Mouse (Mus musculus) spleen, adult 2 months (tissue): ENCODE measurements around the gene Cdon. TPM values are rescaled to one million over a fixed set of nuclear protein-coding genes. Genes with fewer than 3 reads are reported as not detected.

Experiments used
- DNase-seq, 2 experiments: peaks; one replicate each; pipeline versions ENCODE4 v3.0.0 to v3.0.0-alpha.2; 2012 to 2021; ENCODE audit warnings: low spot score in 2 of 2, low read depth in 1 of 2
- H3K27ac ChIP-seq: fragments of 200-500 bp; 2 replicates; pipeline ENCODE4 v1.5.1; 2012; ENCODE audit warnings: low read length, inconsistent platforms; ENCODE audit not compliant: insufficient read depth
- H3K27me3 ChIP-seq: fragments of 200-500 bp; 2 replicates; pipeline ENCODE4 v1.6.1; 2012; ENCODE audit warnings: mild to moderate bottlenecking, moderate library complexity, low read length, inconsistent platforms; ENCODE audit not compliant: control insufficient read depth, insufficient read depth
- H3K36me3 ChIP-seq: fragments of 200-500 bp; 2 replicates; pipeline ENCODE4 v1.6.1; 2012; ENCODE audit warnings: mild to moderate bottlenecking, low read length, inconsistent platforms; ENCODE audit not compliant: control insufficient read depth, insufficient read depth
- H3K4me1 ChIP-seq: fragments of 200-500 bp; 2 replicates; pipeline ENCODE4 v1.6.1; 2011; ENCODE audit warnings: inconsistent platforms; ENCODE audit not compliant: control insufficient read depth, insufficient read depth, insufficient read length
- H3K4me3 ChIP-seq: fragments of 200-500 bp; 2 replicates; pipeline ENCODE4 v1.5.1; 2011; ENCODE audit warnings: mild to moderate bottlenecking, inconsistent platforms; ENCODE audit not compliant: insufficient read depth, insufficient read length; ENCODE audit errors: extremely low read depth
- CTCF ChIP-seq: fragments of 200-500 bp; IDR thresholded peaks from 2 replicates; pipeline ENCODE4 v1.5.1; 2011; ENCODE audit warnings: mild to moderate bottlenecking, inconsistent platforms; ENCODE audit not compliant: insufficient read depth, insufficient read length, insufficient replicate concordance; ENCODE audit errors: extremely low read depth
- POLR2A ChIP-seq: fragments of 200-500 bp; IDR thresholded peaks from 2 replicates; pipeline ENCODE4 v1.6.1; 2011; ENCODE audit warnings: low read depth, low read length, inconsistent platforms
- WGBS: fragments of 180-500 bp; shearing (Covaris S2); methylation state at CpG from one replicate; pipeline ENCODE4 v1.1.7; 2018; 5-methylcytosine and 5-hydroxymethylcytosine counted together
- polyA plus RNA-seq: library from polyadenylated mRNA; depleted of rRNA; stranded (reverse); fragments of >200 nt; gene quantifications from 2 replicates; pipeline ENCODE4 v1.2.3, GENCODE M21; 2012

Gene Cdon
- polyA plus RNA-seq, 1 experiment: 2.4 TPM

DNA sequence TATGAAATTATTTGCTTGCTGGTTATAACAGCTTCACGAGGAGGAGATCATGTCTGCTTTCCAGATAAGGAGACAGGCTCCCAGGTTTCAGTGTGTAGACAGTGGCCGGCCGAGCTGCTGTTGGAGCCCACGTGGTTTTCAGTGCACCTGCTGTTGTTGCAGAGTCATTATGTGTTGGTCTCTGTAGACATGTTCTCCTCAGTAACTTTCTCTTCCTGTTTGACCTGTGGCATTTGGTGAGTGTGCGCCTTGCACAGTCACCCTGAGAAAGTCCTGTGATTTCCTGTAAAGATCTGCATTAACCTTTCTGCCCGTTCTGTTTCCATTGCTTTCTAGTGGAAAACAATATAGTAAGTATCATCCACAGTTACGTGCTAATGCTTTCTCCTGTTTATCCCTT, 54.5 kb downstream of the Cdon start:
- WGBS: 32% methylated on average over 7 of the region's 7 CpGs
- Histone ChIP-seq H3K36me3 (no peaks in the 10 kb centered on the region), H3K27me3 (no peaks in the 10 kb centered on the region), H3K27ac (no peak overlapping the region), H3K4me3 (no peak overlapping the region), H3K4me1 (peaks cover 7% of the 10 kb centered on the region)
- no peak for DNase-seq
- no peak for TF ChIP-seq POLR2A
- TF ChIP-seq CTCF: no peak

DNA sequence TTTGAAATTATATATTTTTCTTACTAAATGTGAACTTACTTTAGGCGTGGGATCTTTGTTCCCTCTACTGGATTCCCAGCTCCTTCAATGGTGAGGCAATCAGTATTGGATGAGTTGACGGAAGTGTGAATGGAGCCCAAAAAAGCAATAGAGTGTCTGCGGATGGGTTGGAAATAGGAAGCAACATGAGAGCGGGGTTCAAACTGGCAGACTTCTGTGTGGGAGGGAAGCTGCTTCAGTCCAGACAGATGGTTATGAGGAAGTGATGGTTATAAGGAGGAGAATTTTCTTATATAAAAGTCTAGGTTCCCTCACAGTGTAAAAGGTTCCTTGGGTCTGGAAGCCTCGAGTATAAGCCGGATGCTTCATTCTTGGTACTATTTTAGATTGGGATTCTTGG, 58.5 kb downstream of the Cdon start:
- 80% methylated on average over 6 of the region's 6 CpGs for WGBS
- H3K36me3 ChIP-seq: no peaks in the 10 kb centered on the region

GRCm38 (mm10) chr9:35482014-35482898, 61.3 kb downstream of the Cdon start:
- 89% methylated on average over 13 of the region's 13 CpGs for WGBS
- Histone ChIP-seq H3K27me3 (no peaks in the 10 kb centered on the region), H3K4me1 (peaks cover 2% of the 10 kb centered on the region), H3K4me3 (no peak overlapping the region), H3K36me3 (no peaks in the 10 kb centered on the region), H3K27ac (no peak overlapping the region; the same call in 1 of the 2 replicates)
- TF ChIP-seq POLR2A: no peak
- TF ChIP-seq CTCF: no peak
- DNase-seq: no peak

More for the DNA sequence above, 58.5 kb downstream of the Cdon start:
- H3K27ac ChIP-seq: no peak overlapping the region
- no peaks in the 10 kb centered on the region for H3K27me3 ChIP-seq
- H3K4me1 ChIP-seq: peaks cover 9% of the 10 kb centered on the region
- DNase-seq: no peak
- TF ChIP-seq CTCF: no peak
- TF ChIP-seq POLR2A: no peak
- no peak overlapping the region for H3K4me3 ChIP-seq

- H3K4me3 ChIP-seq: no peak overlapping the region
- 31% methylated on average over 3 of the region's 3 CpGs for WGBS
- H3K27me3 ChIP-seq: no peaks in the 10 kb centered on the region
- DNase-seq: peak in 1 of 2 experiments; percentile 53
- peaks cover 1% of the 10 kb centered on the region; the same call in 1 of the 2 replicates for H3K36me3 ChIP-seq
- H3K27ac ChIP-seq: peak overlapping the region; percentile 45; the same call in 1 of the 2 replicates
- TF ChIP-seq CTCF (no peak), POLR2A (no peak)
- H3K4me1 ChIP-seq: peaks cover 2% of the 10 kb centered on the region
Observed at GRCm38 (mm10) chr9:35483949-35484348, 63.0 kb downstream of the Cdon start.

DNA sequence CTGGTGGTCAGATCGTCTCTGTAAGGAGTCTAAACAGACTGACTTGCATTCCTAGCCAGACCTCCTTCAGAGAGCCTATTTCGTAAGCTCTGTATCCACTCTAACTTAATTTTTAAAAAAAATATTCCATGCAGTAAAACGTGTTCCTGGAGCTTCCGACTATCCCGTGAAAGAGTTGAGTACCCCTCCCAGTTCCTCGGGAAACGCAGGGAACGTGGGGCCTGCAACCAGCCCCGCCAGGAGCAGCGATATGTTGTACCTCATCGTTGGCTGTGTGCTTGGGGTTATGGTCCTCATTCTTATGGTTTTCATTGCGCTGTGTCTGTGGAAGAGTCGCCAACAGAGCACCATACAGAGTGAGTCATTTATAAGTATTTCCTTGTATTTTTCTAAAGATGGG, 65.7 kb downstream of the Cdon start:
- 90% methylated on average over 13 of the region's 13 CpGs for WGBS

GRCm38 (mm10) chr9:35488496-35488895, 67.6 kb downstream of the Cdon start:
- Histone ChIP-seq H3K4me1 (peaks cover 2% of the 10 kb centered on the region; the same call in 1 of the 2 replicates), H3K27me3 (no peaks in the 10 kb centered on the region), H3K4me3 (no peak overlapping the region), H3K36me3 (peaks cover 1% of the 10 kb centered on the region; the same call in 1 of the 2 replicates), H3K27ac (no peak overlapping the region)
- TF ChIP-seq POLR2A (no peak), CTCF (no peak)
- no peak for DNase-seq
- whole genome bisulfite sequencing: 79% methylated on average over 4 of the region's 4 CpGs

More for the DNA sequence above, 65.7 kb downstream of the Cdon start:
- no peaks in the 10 kb centered on the region for H3K27me3 ChIP-seq
- DNase-seq: no peak
- peaks cover 2% of the 10 kb centered on the region; the same call in 1 of the 2 replicates for H3K4me1 ChIP-seq
- H3K36me3 ChIP-seq: peaks cover 1% of the 10 kb centered on the region; the same call in 1 of the 2 replicates
- TF ChIP-seq POLR2A (no peak), CTCF (no peak)
- H3K4me3 ChIP-seq: no peak overlapping the region
- no peak overlapping the region for H3K27ac ChIP-seq
